Mouse (Mus musculus): Measurements from ENCODE around the gene Npb.

GRCm38 (mm10) chr11:120579316-120580107 is 28.8 kb upstream of the Npb start:
- TF ChIP-seq CTCF (IDR thresholded peaks at IDR 0.05; ENCODE audit: insufficient read depth, low read length) = peak; percentile 75
- no peak for TF ChIP-seq POLR2A (IDR thresholded peaks at IDR 0.05; ENCODE audit: borderline replicate concordance, extremely low read depth, low read depth, low read length)

Measured in lung, adult 2 months (tissue).